In the genomic region with DNA sequence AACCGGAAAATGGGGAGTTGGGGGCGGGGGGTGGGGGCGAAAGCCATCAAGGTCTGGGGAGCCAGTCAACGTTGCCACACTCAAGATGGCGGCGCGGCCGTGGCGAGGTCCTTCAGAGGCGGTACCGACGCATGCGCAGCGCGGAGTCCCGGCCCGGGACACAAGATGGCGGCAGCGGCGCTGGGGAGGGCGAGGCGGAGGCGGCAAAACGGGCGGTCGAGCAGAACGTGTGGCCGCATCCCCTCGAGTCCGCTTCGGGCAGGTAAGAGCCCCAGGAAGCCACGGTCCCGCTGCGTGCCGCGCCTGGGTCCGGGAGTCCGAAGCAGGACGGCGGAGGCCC, we compare ENCODE assay signal across 8 mouse cellular contexts. TPM values are rescaled to one million over a fixed set of nuclear protein-coding genes. Genes with fewer than 3 reads are reported as not detected.
DNase-seq lines count a peak whose midpoint lies in the region; ATAC-seq and TF ChIP-seq lines count a peak whose summit lies in the region.

A gene (plus strand): TSS at position 77 of the 340 bp plus-strand sequence.

- H3K4me3 ChIP-seq in cortical plate, adult 2 months (ENCODE audit: insufficient read depth, low read length), result peak within 1 kb of the TSS; percentile 62

- peak within 1 kb of the TSS; percentile 99 for H3K27ac ChIP-seq in cortical plate, adult 2 months (ENCODE audit: insufficient read depth, low read length)

- peak; percentile 80 for TF ChIP-seq POLR2A in cortical plate, adult 2 months (IDR thresholded peaks at IDR 0.05; ENCODE audit: extremely low read depth, insufficient read depth, low read length)

- ATAC-seq in megakaryocyte, adult 5-6 weeks (ENCODE audit: poor library complexity, severe bottlenecking), result peak; percentile 59

- H3K4me1 ChIP-seq in cortical plate, adult 2 months (ENCODE audit: control insufficient read depth, insufficient read depth, low read length), result peaks cover 3% of the 10 kb centered on the region; the same call in 1 of the 2 replicates

- TF ChIP-seq CTCF in cortical plate, adult 2 months (IDR thresholded peaks at IDR 0.05; ENCODE audit: extremely low read depth, insufficient read depth, low read length), result no peak

- DNase-seq in adipocyte (ENCODE audit: low spot score), result peak; percentile 89
- DNase-seq in gastrocnemius, postnatal 10 days, result peak; percentile 93
- DNase-seq in induced T-regulatory cell, adult 2 months (ENCODE audit: low read depth), result peak; percentile 95
- peak; percentile 84 to 89 for DNase-seq in left cerebral cortex, adult 8-10 months (ENCODE audit: low spot score in 2 of 2)
- peak; percentile 90 for DNase-seq in right cerebral cortex, adult 18-20 months
- DNase-seq in urinary bladder, postnatal 10 days (ENCODE audit: low spot score), result peak; percentile 83

RNA-seq across cellular contexts. Expression of the gene that starts here (rescaled TPM):
- 39.1 and 41.7 TPM in 2 replicates for polyA plus RNA-seq in cortical plate, adult 2 months (2012; rRNA removed)
- 10 to 100 TPM; 31.2 to 34.3 TPM for total RNA-seq in gastrocnemius, postnatal 10 days (2021)
- 10 to 100 TPM; 47.7 to 59.4 (median 52.0) TPM for total RNA-seq in left cerebral cortex, adult 8-10 months (2022)
- total RNA-seq in megakaryocyte, adult 5-6 weeks (2015), result 38.4 and 47.1 TPM in 2 replicates
- total RNA-seq in megakaryocyte, adult 5-6 weeks (2017), result 31.2 and 33.4 TPM in 2 replicates

Comparison
In these comparisons a context has a peak if more than half of its experiments do, and no peak if none do; other contexts are left out.
1. Peak in every context shown above with its lines: DNase-seq, ATAC-seq, H3K4me3 ChIP-seq and H3K27ac ChIP-seq.